Mouse (Mus musculus) liver, embryonic 14 days (tissue): ENCODE measurements around the gene Ehmt2. TPM values are rescaled to one million over a fixed set of nuclear protein-coding genes. Genes with fewer than 3 reads are reported as not detected.

Experiments
- polyA plus RNA-seq: library from polyadenylated mRNA; depleted of rRNA; stranded (reverse); fragments of >200 nt; gene quantifications from 2 replicates; pipeline ENCODE4 v1.2.3, GENCODE M21; 2012; rRNA removed

Ehmt2 gene
- 27.3 and 28.0 TPM in 2 replicates for polyA plus RNA-seq

GRCm38 (mm10) chr17:34898160-34898586 lies at the start of gene Ehmt2, which contains the start of gene C2:
Gene Ehmt2 (plus strand): TSS chr17:34898469.
Gene C2 (minus strand): TSS chr17:34898265.

GRCm38 (mm10) chr17:34849722-34850516 lies 48.4 kb upstream of the Ehmt2 start, which contains the start of the genes Skiv2l and Nelfe:
Gene Skiv2l (minus strand): TSS chr17:34850210.
Gene Nelfe (plus strand): TSS chr17:34850391.

GRCm38 (mm10) chr17:34862416-34863081 lies 35.7 kb upstream of the Ehmt2 start, which contains the start of gene Cfb:
Gene Cfb (minus strand): TSS chr17:34862518.

GRCm38 (mm10) chr17:34879336-34879879 lies 18.9 kb upstream of the Ehmt2 start, which contains the start of gene Zbtb12:
Gene Zbtb12 (plus strand): TSS chr17:34879483.

DNA sequence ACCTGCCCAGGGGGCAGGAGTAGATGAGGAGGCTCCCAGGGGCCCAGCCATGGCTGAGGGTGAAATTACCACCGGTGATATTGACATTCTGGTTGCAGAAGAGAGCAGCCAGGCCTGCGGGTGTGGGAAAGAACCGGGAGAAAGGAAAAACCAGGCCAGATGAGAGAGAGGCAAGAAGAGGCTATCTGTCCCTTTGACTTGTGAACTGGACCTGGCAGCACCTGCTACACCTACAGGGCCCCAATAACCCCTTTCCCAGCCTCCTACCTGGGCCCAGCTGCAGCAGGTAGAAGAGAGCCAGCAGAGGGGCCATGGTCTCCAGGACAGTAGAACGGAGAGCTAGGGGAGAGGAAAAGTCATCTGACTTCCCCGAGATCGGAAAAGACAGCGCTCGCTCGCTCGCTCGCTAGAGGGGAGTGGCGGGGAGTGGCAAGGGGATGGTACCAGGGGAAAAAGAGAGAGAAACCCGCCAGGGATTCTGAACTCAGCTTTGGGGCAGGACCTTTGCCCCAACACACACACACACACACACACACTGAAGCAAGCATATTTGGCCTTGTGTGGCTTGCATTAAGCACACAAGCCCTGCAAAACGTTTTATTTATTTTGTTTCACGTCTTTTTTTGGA lies 16.5 kb upstream of the Ehmt2 start, which contains the start of gene Gm20547:
Gm20547 (minus strand) TSS at position 360 of the 628 bp plus-strand sequence.

GRCm38 (mm10) chr17:34913930-34914665 lies 15.8 kb downstream of the Ehmt2 start, which contains the start of gene Slc44a4:
Gene Slc44a4 (plus strand): TSS chr17:34914466.

GRCm38 (mm10) chr17:34931061-34931734 lies 32.9 kb downstream of the Ehmt2 start, which contains the start of gene Neu1:
Gene Neu1 (plus strand): TSS chr17:34931253.

DNA sequence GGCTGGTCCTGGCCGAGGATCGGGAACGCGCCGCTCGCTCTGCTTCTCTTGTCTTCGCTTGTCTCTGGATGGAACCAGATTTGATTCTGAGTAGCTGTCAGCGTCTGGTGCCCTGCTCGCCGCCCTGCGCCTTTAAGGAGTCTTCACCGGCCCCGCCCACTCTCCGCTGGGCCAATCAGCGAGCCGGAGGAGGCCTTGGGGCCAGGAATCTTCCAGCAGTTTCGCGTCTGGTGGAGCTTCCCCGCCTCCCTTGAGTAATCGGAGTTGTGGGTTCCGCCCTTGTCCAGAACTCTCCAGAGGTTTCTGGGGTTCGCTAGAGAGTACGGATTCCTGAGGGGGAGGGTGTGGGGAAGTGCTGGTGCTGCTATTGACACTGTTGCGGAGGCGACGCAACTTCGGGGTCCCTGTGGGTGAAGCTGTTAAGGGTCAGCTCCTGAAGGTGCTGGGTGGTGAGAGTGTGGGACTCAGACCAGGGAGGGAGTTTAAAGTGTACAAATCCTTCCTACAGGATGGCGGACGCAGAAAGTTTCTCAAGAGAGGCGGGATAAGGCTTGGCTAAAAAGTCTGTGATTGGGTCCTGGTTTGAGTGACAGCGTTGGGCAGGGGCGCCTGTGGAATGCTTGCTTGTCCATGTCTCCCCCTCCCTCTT lies 61.0 kb downstream of the Ehmt2 start, which contains the start of gene Hspa1b:
Hspa1b (minus strand) TSS at position 109 of the 649 bp plus-strand sequence.

Other genes starting within 250 kb of the Ehmt2 start
- gene Tnxb, start 227.9 kb upstream of the Ehmt2 start, polyA plus RNA-seq = 0.14 and 0.15 TPM in 2 replicates
- 2.5 and 3.3 TPM in 2 replicates for gene C4b, start 154.6 kb upstream of the Ehmt2 start, polyA plus RNA-seq
- gene Cyp21a1, start 93.9 kb upstream of the Ehmt2 start, polyA plus RNA-seq = 0.03 TPM in 1 of 2 replicates, not detected in the other
- 15.6 and 17.8 TPM in 2 replicates for gene Stk19, start 61.5 kb upstream of the Ehmt2 start, polyA plus RNA-seq
- gene Dxo, start 61.5 kb upstream of the Ehmt2 start, polyA plus RNA-seq = 22.0 and 28.0 TPM in 2 replicates
- gene Skiv2l, start 48.3 kb upstream of the Ehmt2 start, polyA plus RNA-seq = 19.0 and 22.2 TPM in 2 replicates
- gene Nelfe, start 48.1 kb upstream of the Ehmt2 start, polyA plus RNA-seq = 43.8 and 44.0 TPM in 2 replicates
- gene Cfb, start 36.0 kb upstream of the Ehmt2 start, polyA plus RNA-seq = 157 and 169 TPM in 2 replicates
- 5.7 and 6.1 TPM in 2 replicates for gene Zbtb12, start 19.0 kb upstream of the Ehmt2 start, polyA plus RNA-seq
- not detected in 2 replicates for gene Gm20547, start 16.4 kb upstream of the Ehmt2 start, polyA plus RNA-seq
- 14.2 and 18.4 TPM in 2 replicates for gene C2, start 204 bp upstream of the Ehmt2 start, polyA plus RNA-seq
- 1.1 and 1.3 TPM in 2 replicates for gene Slc44a4, start 16.0 kb downstream of the Ehmt2 start, polyA plus RNA-seq
- 8.4 and 10.5 TPM in 2 replicates for gene Neu1, start 32.8 kb downstream of the Ehmt2 start, polyA plus RNA-seq
- gene Hspa1b, start 60.8 kb downstream of the Ehmt2 start, polyA plus RNA-seq = 1.1 and 1.3 TPM in 2 replicates
- not detected in 2 replicates for gene Gm20481, start 71.4 kb downstream of the Ehmt2 start, polyA plus RNA-seq
- 0.58 and 0.67 TPM in 2 replicates for gene Hspa1a, start 73.7 kb downstream of the Ehmt2 start, polyA plus RNA-seq
- gene Hspa1l, start 74.2 kb downstream of the Ehmt2 start, polyA plus RNA-seq = 0.02 TPM in 2 replicates
- gene Lsm2, start 83.4 kb downstream of the Ehmt2 start, polyA plus RNA-seq = 106 and 129 TPM in 2 replicates
- 58.0 and 65.7 TPM in 2 replicates for gene Vars, start 102.5 kb downstream of the Ehmt2 start, polyA plus RNA-seq
- gene Vwa7, start 118.1 kb downstream of the Ehmt2 start, polyA plus RNA-seq = 0.12 and 0.20 TPM in 2 replicates
- 2.0 TPM in 2 replicates for gene Sapcd1, start 129.5 kb downstream of the Ehmt2 start, polyA plus RNA-seq
- gene Msh5, start 148.3 kb downstream of the Ehmt2 start, polyA plus RNA-seq = 3.3 and 4.1 TPM in 2 replicates
- gene Clic1, start 151.5 kb downstream of the Ehmt2 start, polyA plus RNA-seq = 70.1 and 85.9 TPM in 2 replicates
- 11.1 and 13.5 TPM in 2 replicates for gene Ddah2, start 160.6 kb downstream of the Ehmt2 start, polyA plus RNA-seq
- gene Ly6g6c, start 166.9 kb downstream of the Ehmt2 start, polyA plus RNA-seq = 0.21 and 0.24 TPM in 2 replicates
- 1.8 and 2.7 TPM in 2 replicates for gene Mpig6b, start 167.7 kb downstream of the Ehmt2 start, polyA plus RNA-seq
- gene Ly6g6e, start 178.4 kb downstream of the Ehmt2 start, polyA plus RNA-seq = 0.03 and 0.15 TPM in 2 replicates
- 0.66 and 0.76 TPM in 2 replicates for gene Ly6g6d, start 179.6 kb downstream of the Ehmt2 start, polyA plus RNA-seq
- 4.6 TPM in 2 replicates for gene Ly6g6f, start 187.1 kb downstream of the Ehmt2 start, polyA plus RNA-seq
- gene Abhd16a, start 190.8 kb downstream of the Ehmt2 start, polyA plus RNA-seq = 25.1 and 29.0 TPM in 2 replicates
- gene Ly6g5c, start 209.8 kb downstream of the Ehmt2 start, polyA plus RNA-seq = not detected in 2 replicates
- 0.42 and 0.67 TPM in 2 replicates for gene Ly6g5b, start 217.0 kb downstream of the Ehmt2 start, polyA plus RNA-seq
- 9.1 and 10.2 TPM in 2 replicates for gene Gpank1, start 223.0 kb downstream of the Ehmt2 start, polyA plus RNA-seq
- 76.9 and 86.4 TPM in 2 replicates for gene Csnk2b, start 223.6 kb downstream of the Ehmt2 start, polyA plus RNA-seq
- 1.2 and 1.6 TPM in 2 replicates for gene D17H6S53E, start 227.9 kb downstream of the Ehmt2 start, polyA plus RNA-seq
- gene Apom, start 233.6 kb downstream of the Ehmt2 start, polyA plus RNA-seq = 296 and 349 TPM in 2 replicates
- gene Bag6, start 236.7 kb downstream of the Ehmt2 start, polyA plus RNA-seq = 40.6 and 45.5 TPM in 2 replicates